Mouse (Mus musculus) left cerebral cortex, postnatal 10 days (tissue): ENCODE measurements around the gene Adssl1. TPM values are rescaled to one million over a fixed set of nuclear protein-coding genes. Genes with fewer than 3 reads are reported as not detected.

ENCODE experiments used
- DNase-seq, 2 experiments: peaks; one replicate each; pipeline ENCODE4 v3.0.0; 2021 to 2022; ENCODE audit warnings: low spot score in 2 of 2, mixed read lengths in 1 of 2; ENCODE audit errors: extremely low spot score in 1 of 2
- intact Hi-C: fragments of 180-260 bp; cut with DNase I; formaldehyde crosslinking; loops from one replicate; pipeline ENCODE4 v1.15.1; 2025
- total RNA-seq, 2 experiments: library from RNA; stranded (reverse); gene quantifications; 2 replicates each; pipeline ENCODE4 v1.2.3; 2021

The Adssl1 gene
- total RNA-seq, 2 experiments from 2014 or later: 2.8 to 3.9 TPM

GRCm38 (mm10) chr12:112667619-112668297 is 47.9 kb downstream of the Adssl1 start:
- DNase-seq: peak in 1 of 2 experiments; percentile 72
- intact Hi-C loops: no loop called here

GRCm38 (mm10) chr12:112670718-112671393 is 51.0 kb downstream of the Adssl1 start:
- intact Hi-C loops: no loop called here

GRCm38 (mm10) chr12:112671891-112672290 is 52.0 kb downstream of the Adssl1 start:
- intact Hi-C loops: no loop called here
- DNase-seq: no peak

More at GRCm38 (mm10) chr12:112670718-112671393, 51.0 kb downstream of the Adssl1 start:
- DNase-seq: peak in 1 of 2 experiments; percentile 36

- intact Hi-C loops: no loop called here
- DNase-seq: peak in 1 of 2 experiments; percentile 75
These were observed 53.1 kb downstream of the Adssl1 start for GRCm38 (mm10) chr12:112672744-112673575.

GRCm38 (mm10) chr12:112673576-112674091 is 53.8 kb downstream of the Adssl1 start:
- peak in 1 of 2 experiments; percentile 81 for DNase-seq
- intact Hi-C loops: no loop called here

- intact Hi-C loops: no loop called here
- peak in 1 of 2 experiments; percentile 61 for DNase-seq
These were observed 54.5 kb downstream of the Adssl1 start, which contains the start of gene Akt1 for GRCm38 (mm10) chr12:112674132-112675011. TSS of gene Akt1 (minus strand) at chr12:112674884.

GRCm38 (mm10) chr12:112675245-112676035 is 55.6 kb downstream of the Adssl1 start:
- intact Hi-C loops: no loop called here
- DNase-seq: peak; percentile 70 to 88

GRCm38 (mm10) chr12:112677076-112677475 is 57.2 kb downstream of the Adssl1 start:
- no peak for DNase-seq
- intact Hi-C loops: no loop called here

GRCm38 (mm10) chr12:112677943-112678554 is 58.2 kb downstream of the Adssl1 start:
- intact Hi-C loops: no loop called here
- no peak for DNase-seq

- intact Hi-C loops: no loop called here
- peak in 1 of 2 experiments; percentile 84 for DNase-seq
These were observed 58.7 kb downstream of the Adssl1 start, which contains the start of gene Zbtb42 for GRCm38 (mm10) chr12:112678555-112679026. TSS of gene Zbtb42 (plus strand) at chr12:112678828.

GRCm38 (mm10) chr12:112679027-112679996 is 59.5 kb downstream of the Adssl1 start:
- intact Hi-C loops: no loop called here
- no peak for DNase-seq

GRCm38 (mm10) chr12:112683351-112683750 is 63.5 kb downstream of the Adssl1 start:
- intact Hi-C loops: loop anchor here (5.0 kb wide), 1 partner anchor 36 kb away; no protein-coding TSS in a partner anchor
- DNase-seq: peak in 1 of 2 experiments; percentile 53

- intact Hi-C loops: no loop called here
- peak in 1 of 2 experiments; percentile 26 for DNase-seq
These were observed 68.6 kb downstream of the Adssl1 start for GRCm38 (mm10) chr12:112688458-112688857.
